Mouse (Mus musculus) MEL (cell line): ENCODE measurements around the gene C130032M10Rik. TPM values are rescaled to one million over a fixed set of nuclear protein-coding genes. Genes with fewer than 3 reads are reported as not detected.

ENCODE experiments used
- DNase-seq: peaks from one replicate; pipeline ENCODE4 v3.0.0; 2011; ENCODE audit warnings: low read depth, low spot score
- H3K27ac ChIP-seq: 2 replicates; pipeline ENCODE4 v1.5.1; 2012; ENCODE audit warnings: low read depth, mild to moderate bottlenecking, control low read depth, low read length, moderate library complexity; ENCODE audit not compliant: control insufficient read depth
- H3K27me3 ChIP-seq, 2 experiments: fragments of 150-350 bp in 1 of 2; sonication (generic) in 1 of 2; 2 replicates each; pipeline ENCODE4 v1.6.1; 2012; ENCODE audit warnings: low read length in 2 of 2, mild to moderate bottlenecking in 2 of 2, improper control_type of control experiment in 1 of 2, moderate library complexity in 1 of 2; ENCODE audit not compliant: insufficient read depth in 2 of 2, control insufficient read depth in 1 of 2
- H3K36me3 ChIP-seq, 2 experiments: 2 replicates each; pipeline ENCODE4 v1.6.1; 2012 to 2014; ENCODE audit warnings: low read length in 2 of 2, improper control_type of control experiment in 1 of 2, inconsistent platforms in 1 of 2, mild to moderate bottlenecking in 1 of 2; ENCODE audit not compliant: insufficient read depth in 2 of 2, control insufficient read depth in 1 of 2
- H3K4me1 ChIP-seq, 2 experiments: fragments of 150-350 bp in 1 of 2; sonication (generic) in 1 of 2; 2 replicates each; pipeline ENCODE4 v1.6.1; 2012; ENCODE audit warnings: low read length in 2 of 2, improper control_type of control experiment in 1 of 2, mild to moderate bottlenecking in 1 of 2; ENCODE audit not compliant: insufficient read depth in 2 of 2, control insufficient read depth in 1 of 2
- H3K4me3 ChIP-seq, 2 experiments: fragments of 150-350 bp in 1 of 2; sonication (generic) in 1 of 2; 2 replicates each; pipeline ENCODE4 v1.5.1; 2012; ENCODE audit warnings: low read depth in 2 of 2, low read length in 2 of 2, mild to moderate bottlenecking in 2 of 2, moderate library complexity in 2 of 2, control low read depth in 1 of 2, improper control_type of control experiment in 1 of 2; ENCODE audit not compliant: control insufficient read depth in 1 of 2, insufficient read depth in 1 of 2
- H3K79me2 ChIP-seq: 2 replicates; pipeline ENCODE4 v1.6.1; 2012; ENCODE audit warnings: mild to moderate bottlenecking, low read length, moderate library complexity; ENCODE audit not compliant: control insufficient read depth, poor library complexity, insufficient read depth
- H3K9ac ChIP-seq: 2 replicates; pipeline ENCODE4 v1.6.1; 2012; ENCODE audit warnings: low read depth, mild to moderate bottlenecking, control low read depth, low read length, moderate library complexity; ENCODE audit not compliant: control insufficient read depth, poor library complexity, severe bottlenecking
- H3K9me3 ChIP-seq: fragments of 150-350 bp; sonication (generic); replicated peaks from 2 replicates; pipeline ENCODE4 v1.6.1; 2012; ENCODE audit warnings: mild to moderate bottlenecking, low read length, improper control_type of control experiment, moderate library complexity; ENCODE audit not compliant: insufficient read depth
- BHLHE40 ChIP-seq: IDR thresholded peaks from 2 replicates; pipeline ENCODE4 v1.6.1; 2012; ENCODE audit warnings: low read depth, mild to moderate bottlenecking, inconsistent platforms, low read length, improper control_type of control experiment, borderline replicate concordance
- EP300 ChIP-seq, 2 experiments: IDR thresholded peaks; 2 replicates each; pipeline ENCODE4 v1.6.1; 2011; ENCODE audit warnings: improper control_type of control experiment in 2 of 2, low read length in 2 of 2, low read depth in 1 of 2, mild to moderate bottlenecking in 1 of 2
- HCFC1 ChIP-seq: IDR thresholded peaks from 2 replicates; pipeline ENCODE4 v1.6.1; 2012; ENCODE audit warnings: low read depth, mild to moderate bottlenecking, inconsistent platforms, low read length, improper control_type of control experiment, moderate library complexity
- JUND ChIP-seq: IDR thresholded peaks from 2 replicates; pipeline ENCODE4 v1.6.1; 2011; ENCODE audit warnings: low read depth, mild to moderate bottlenecking, improper control_type of control experiment, low read length
- MAFK ChIP-seq: IDR thresholded peaks from 2 replicates; pipeline ENCODE4 v1.6.1; 2011; ENCODE audit warnings: low read depth, mild to moderate bottlenecking, low read length, improper control_type of control experiment, borderline replicate concordance
- MAZ ChIP-seq: IDR thresholded peaks from 2 replicates; pipeline ENCODE4 v1.6.1; 2012; ENCODE audit warnings: low read depth, mild to moderate bottlenecking, inconsistent platforms, low read length, improper control_type of control experiment
- MXI1 ChIP-seq: IDR thresholded peaks from 2 replicates; pipeline ENCODE4 v1.6.1; 2011; ENCODE audit warnings: mild to moderate bottlenecking, low read depth, low read length, improper control_type of control experiment
- MYB ChIP-seq: IDR thresholded peaks from 2 replicates; pipeline ENCODE4 v1.6.1; 2011; ENCODE audit warnings: mild to moderate bottlenecking, low read depth, low read length, improper control_type of control experiment
- NRF1 ChIP-seq: IDR thresholded peaks from 2 replicates; pipeline ENCODE4 v1.6.1; 2014; ENCODE audit warnings: low read depth, mild to moderate bottlenecking, inconsistent platforms, low read length, improper control_type of control experiment, moderate library complexity; ENCODE audit not compliant: poor library complexity, insufficient read depth, severe bottlenecking
- POLR2A ChIP-seq, 2 experiments: IDR thresholded peaks; 2 replicates each; pipeline ENCODE4 v1.6.1; 2011 to 2012; ENCODE audit warnings: low read length in 2 of 2, mild to moderate bottlenecking in 2 of 2, control low read depth in 1 of 2, improper control_type of control experiment in 1 of 2, low read depth in 1 of 2, moderate library complexity in 1 of 2; ENCODE audit not compliant: control insufficient read depth in 1 of 2, insufficient read depth in 1 of 2, poor library complexity in 1 of 2
- POLR2AphosphoS2 ChIP-seq: IDR thresholded peaks from 2 replicates; pipeline ENCODE4 v1.6.1; 2011; ENCODE audit warnings: low read length, improper control_type of control experiment
- POLR2AphosphoS5 ChIP-seq: IDR thresholded peaks from 2 replicates; pipeline ENCODE4 v1.6.1; 2012; ENCODE audit warnings: low read depth, borderline replicate concordance, mild to moderate bottlenecking, inconsistent platforms, low read length, moderate library complexity, mixed read lengths
- RAD21 ChIP-seq: IDR thresholded peaks from 2 replicates; pipeline ENCODE4 v1.6.1; 2011; ENCODE audit warnings: mild to moderate bottlenecking, low read depth, low read length, improper control_type of control experiment
- SIN3A ChIP-seq: IDR thresholded peaks from 2 replicates; pipeline ENCODE4 v1.6.1; 2012; ENCODE audit warnings: low read length, improper control_type of control experiment, inconsistent platforms
- SMC3 ChIP-seq: IDR thresholded peaks from 2 replicates; pipeline ENCODE4 v1.6.1; 2011; ENCODE audit warnings: low read depth, low read length, improper control_type of control experiment
- TAL1 ChIP-seq: IDR thresholded peaks from 2 replicates; pipeline ENCODE4 v1.6.1; 2012; ENCODE audit warnings: mild to moderate bottlenecking, inconsistent platforms, low read length, moderate library complexity, mixed read lengths
- TBP ChIP-seq: IDR thresholded peaks from 2 replicates; pipeline ENCODE4 v1.8.0; 2011; ENCODE audit warnings: low read depth, low read length, improper control_type of control experiment
- TCF12 ChIP-seq: IDR thresholded peaks from 2 replicates; pipeline ENCODE4 v1.6.1; 2014; ENCODE audit warnings: low read depth, mild to moderate bottlenecking, inconsistent platforms, low read length, improper control_type of control experiment, moderate library complexity
- USF1 ChIP-seq: IDR thresholded peaks from 2 replicates; pipeline ENCODE4 v1.6.1; 2014; ENCODE audit warnings: low read depth, mild to moderate bottlenecking, inconsistent platforms, low read length, improper control_type of control experiment, moderate library complexity
- USF2 ChIP-seq, 2 experiments: IDR thresholded peaks; 2 replicates each; pipeline ENCODE4 v1.6.1; 2011 to 2012; ENCODE audit warnings: improper control_type of control experiment in 2 of 2, low read length in 2 of 2, borderline replicate concordance in 1 of 2, inconsistent platforms in 1 of 2, low read depth in 1 of 2, mild to moderate bottlenecking in 1 of 2; ENCODE audit not compliant: insufficient read depth in 1 of 2
- ZC3H11A ChIP-seq: IDR thresholded peaks from 2 replicates; pipeline ENCODE4 v1.6.1; 2012; ENCODE audit warnings: low read depth, mild to moderate bottlenecking, inconsistent platforms, low read length, improper control_type of control experiment
- ZKSCAN1 ChIP-seq: IDR thresholded peaks from 2 replicates; pipeline ENCODE4 v1.6.1; 2012; ENCODE audit warnings: low read depth, mild to moderate bottlenecking, inconsistent platforms, low read length, improper control_type of control experiment, moderate library complexity
- ZNF384 ChIP-seq: IDR thresholded peaks from 2 replicates; pipeline ENCODE4 v1.6.1; 2012; ENCODE audit warnings: low read depth, mild to moderate bottlenecking, inconsistent platforms, low read length, improper control_type of control experiment
- polyA plus RNA-seq, 2 experiments: library from polyadenylated mRNA; stranded (reverse) in 1 of 2; unstranded in 1 of 2; fragments of >175 nt in 1 of 2; fragments of >200 nt in 1 of 2; gene quantifications; 2 replicates each; pipeline versions ENCODE4 v1.2.1 to v1.2.4; 2012; ENCODE audit warnings: low replicate concordance in 2 of 2, low read depth in 1 of 2; ENCODE audit not compliant: insufficient read length in 2 of 2, insufficient read depth in 1 of 2, missing spikeins in 1 of 2
- total RNA-seq: library from RNA; depleted of rRNA; stranded (reverse); fragments of 300-350 nt; gene quantifications from 2 replicates; pipeline ENCODE4 v1.2.3, GENCODE M21; 2012

The C130032M10Rik gene
- total and polyA plus RNA-seq, 3 experiments = not detected

DNA sequence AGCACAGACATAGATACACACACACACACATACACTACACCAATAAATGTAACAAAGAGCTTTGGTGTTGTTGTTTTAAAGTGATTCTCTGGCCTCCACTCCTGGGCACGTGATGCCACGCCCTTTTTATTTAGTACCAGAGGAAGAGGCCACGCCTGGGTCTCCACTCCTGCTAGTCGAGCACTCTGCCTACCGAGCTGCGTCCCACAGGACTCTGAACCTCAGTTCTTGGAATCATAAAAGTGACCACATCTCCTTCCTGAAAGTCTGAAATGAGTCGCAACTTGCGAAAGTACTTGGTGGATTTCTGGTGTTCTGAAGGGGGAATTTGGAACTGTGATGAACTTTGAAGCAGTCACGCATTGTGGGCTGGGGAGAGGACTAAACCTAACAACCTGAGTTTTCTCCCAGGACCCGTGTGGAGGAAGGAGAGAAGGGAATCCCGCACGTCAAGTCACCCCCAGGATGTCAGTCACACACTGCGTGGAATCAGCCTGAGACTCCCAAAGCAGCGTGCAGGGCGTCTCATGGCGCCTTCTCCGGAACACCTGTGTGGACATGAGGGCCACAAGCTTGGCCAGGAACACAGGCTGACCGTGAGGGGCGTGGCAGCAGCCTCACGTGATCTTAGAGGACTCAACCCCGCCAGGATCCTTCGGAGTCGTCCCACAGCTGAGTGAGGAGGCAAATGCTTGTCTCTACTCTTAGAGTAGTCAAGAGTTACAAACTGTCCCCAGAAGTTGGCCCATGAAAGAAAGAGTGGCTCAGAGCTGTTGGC is 27.8 kb upstream of the C130032M10Rik start:
- Histone ChIP-seq H3K36me3 (no peaks in the 10 kb centered on the region), H3K4me1 (no peaks in the 10 kb centered on the region), H3K9ac (no peak overlapping the region), H3K27me3 (no peaks in the 10 kb centered on the region; a peak in 1 of 4 replicates), H3K27ac (no peak overlapping the region), H3K9me3 (no peaks in the 10 kb centered on the region), H3K79me2 (no peaks in the 10 kb centered on the region), H3K4me3 (no peak overlapping the region)
- TF ChIP-seq USF1 = peak; percentile 26; the same call in 1 of the 2 replicates
- no peak for TF ChIP-seq TCF12
- TF ChIP-seq BHLHE40 = peak; percentile 26; the same call in 1 of the 2 replicates
- no peak for TF ChIP-seq USF2 (IDR thresholded peaks at IDR 0.05; ENCODE audit: borderline replicate concordance in 1 of 2, insufficient read depth in 1 of 2, low read depth in 1 of 2, low read length in 2 of 2)
- TF ChIP-seq ZC3H11A = no peak
- no peak for DNase-seq

DNA sequence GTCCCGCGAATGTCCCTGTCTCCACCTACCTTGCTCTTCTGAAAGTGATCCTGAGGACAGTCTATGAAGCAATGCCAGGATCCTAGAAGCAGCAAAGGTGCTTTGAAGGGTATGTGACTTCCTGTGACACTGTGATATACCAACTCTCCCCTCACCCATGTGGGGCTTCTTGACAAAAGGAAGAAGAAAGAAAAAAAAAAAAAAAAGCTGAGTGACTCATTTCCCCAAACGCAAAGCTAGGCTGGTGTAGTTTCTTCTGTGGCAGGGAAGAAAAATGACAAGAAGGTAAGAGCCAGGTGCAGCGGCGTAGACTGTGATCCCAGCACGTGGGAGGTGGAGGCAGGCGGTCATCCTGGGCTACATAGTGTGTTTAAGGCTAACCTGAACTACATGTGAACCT is 19.0 kb upstream of the C130032M10Rik start:
- Histone ChIP-seq H3K4me1 (peaks cover 0 to 10% of the 10 kb centered on the region in 2 experiments; a peak in 2 of 4 replicates), H3K79me2 (no peaks in the 10 kb centered on the region), H3K36me3 (peaks cover 0 to 6% of the 10 kb centered on the region in 2 experiments; a peak in 2 of 4 replicates), H3K27me3 (no peaks in the 10 kb centered on the region), H3K4me3 (no peak overlapping the region)
- DNase-seq = no peak
- TF ChIP-seq ZNF384 (peak; percentile 69; the same call in 1 of the 2 replicates), MAZ (no peak)
- TF ChIP-seq, all 39 proteins: peak for 1
- H3K9ac ChIP-seq = no peak overlapping the region
- no peak overlapping the region for H3K27ac ChIP-seq
- H3K9me3 ChIP-seq = no peaks in the 10 kb centered on the region

DNA sequence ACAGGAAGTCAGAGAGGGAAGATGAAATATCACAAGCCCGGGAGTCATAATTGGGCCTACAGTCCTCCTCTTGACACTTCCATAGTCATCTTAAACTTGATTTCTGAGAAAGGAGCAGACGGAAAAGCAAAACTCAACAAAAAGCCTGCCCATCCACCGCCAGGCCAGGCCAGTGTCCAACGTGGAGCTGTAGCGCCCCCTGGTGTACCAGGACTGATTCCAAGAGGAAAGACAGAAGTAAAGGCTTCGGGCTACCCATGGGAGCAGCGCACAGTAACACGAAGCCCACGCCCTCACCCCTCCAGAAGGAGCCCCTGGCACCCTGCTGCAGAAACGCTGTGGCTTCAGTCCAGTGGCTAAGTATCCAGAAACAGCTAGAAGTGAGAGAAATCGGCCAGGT is 17.3 kb upstream of the C130032M10Rik start:
- Histone ChIP-seq H3K9me3 (no peaks in the 10 kb centered on the region), H3K4me3 (no peak overlapping the region), H3K4me1 (peaks cover 0 to 21% of the 10 kb centered on the region in 2 experiments; a peak in 2 of 4 replicates), H3K9ac (no peak overlapping the region; the same call in 1 of the 2 replicates), H3K27ac (no peak overlapping the region), H3K27me3 (no peaks in the 10 kb centered on the region), H3K36me3 (peaks cover 0 to 10% of the 10 kb centered on the region in 2 experiments; a peak in 2 of 4 replicates), H3K79me2 (no peaks in the 10 kb centered on the region)
- DNase-seq = peak; percentile 84
- TF ChIP-seq MAFK (no peak), JUND (no peak), POLR2AphosphoS2 (no peak), TAL1 (no peak), HCFC1 (no peak), ZC3H11A (peak; percentile 85), USF2 (IDR thresholded peaks at IDR 0.05; ENCODE audit: borderline replicate concordance in 1 of 2, insufficient read depth in 1 of 2, low read depth in 1 of 2, low read length in 2 of 2) (no peak), BHLHE40 (no peak), TCF12 (no peak), POLR2AphosphoS5 (no peak), MYB (no peak), USF1 (no peak), ZKSCAN1 (no peak), POLR2A (IDR thresholded peaks at IDR 0.05; ENCODE audit: control insufficient read depth in 1 of 2, insufficient read depth in 1 of 2, low read depth in 1 of 2, low read length in 2 of 2, poor library complexity in 1 of 2) (no peak), SMC3 (peak; percentile 89), MXI1 (no peak), TBP (no peak), SIN3A (peak; percentile 18; the same call in 1 of the 2 replicates), EP300 (IDR thresholded peaks at IDR 0.05; ENCODE audit: low read depth in 1 of 2, low read length in 2 of 2) (no peak), RAD21 (peak; percentile 92), MAZ (no peak), NRF1 (no peak)
